Mouse (Mus musculus) intestine, embryonic 16.5 days (tissue): ENCODE measurements around the gene Noxred1. TPM values are rescaled to one million over a fixed set of nuclear protein-coding genes. Genes with fewer than 3 reads are reported as not detected.

Experiments used
- ATAC-seq: fragments of 200-750 bp; cut with Nextera tagmentation; 2 replicates; pipeline ENCODE4 v1.8.0; 2017; ENCODE audit warnings: moderate TSS enrichment, moderate library complexity
- H3K27ac ChIP-seq: fragments of 300-500 bp; sonication (generic); 2 replicates; pipeline ENCODE4 v1.5.1; 2014; ENCODE audit warnings: mild to moderate bottlenecking, low read length
- H3K27me3 ChIP-seq: fragments of 300-500 bp; sonication (generic); replicated peaks from 2 replicates; pipeline ENCODE4 v1.6.1; 2014; ENCODE audit warnings: low read length, control low read depth, mixed read lengths; ENCODE audit not compliant: control insufficient read depth, insufficient read depth
- H3K36me3 ChIP-seq: fragments of 300-500 bp; sonication (generic); 2 replicates; pipeline ENCODE4 v1.6.1; 2014; ENCODE audit warnings: low read length, control low read depth; ENCODE audit not compliant: control insufficient read depth, insufficient read depth
- H3K4me1 ChIP-seq: fragments of 300-500 bp; sonication (generic); 2 replicates; pipeline ENCODE4 v1.6.1; 2014; ENCODE audit warnings: low read length, control low read depth, mixed read lengths; ENCODE audit not compliant: control insufficient read depth, insufficient read depth
- H3K4me2 ChIP-seq: fragments of 300-500 bp; sonication (generic); 2 replicates; pipeline ENCODE4 v1.6.1; 2014; ENCODE audit warnings: low read depth, low read length, control low read depth
- H3K4me3 ChIP-seq: fragments of 300-500 bp; sonication (generic); 2 replicates; pipeline ENCODE4 v1.5.1; 2014; ENCODE audit warnings: mild to moderate bottlenecking, low read length
- H3K9ac ChIP-seq: fragments of 300-500 bp; sonication (generic); 2 replicates; pipeline ENCODE4 v1.6.1; 2014; ENCODE audit warnings: low read depth, low read length
- H3K9me3 ChIP-seq: fragments of 300-500 bp; sonication (generic); 2 replicates; pipeline ENCODE4 v1.6.1; 2016; ENCODE audit warnings: low read length, control low read depth; ENCODE audit not compliant: control insufficient read depth
- WGBS: fragments of 180-500 bp; shearing (Covaris S2); extraction: QIAGEN DNeasy Blood & Tissue Kit; methylation state at CpG from one replicate; pipeline ENCODE4 v1.1.7; 2014; 5-methylcytosine and 5-hydroxymethylcytosine counted together
- polyA plus RNA-seq: library from polyadenylated mRNA; unstranded; fragments of >200 nt; fragmentation: Nextera tagmentation; extraction: Ambion mirVana; gene quantifications from 2 replicates; pipeline ENCODE4 v1.2.1, GENCODE M21; 2015

Noxred1 gene
- polyA plus RNA-seq, 1 experiment from 2014 or later = 0.49 TPM

- no peak overlapping the region for H3K4me3 ChIP-seq
- H3K27ac ChIP-seq = no peak overlapping the region
- no peaks in the 10 kb centered on the region for H3K27me3 ChIP-seq
- ATAC-seq = no peak
- 88% methylated on average over 9 of the region's 9 CpGs for WGBS
- no peak overlapping the region for H3K9ac ChIP-seq
- H3K9me3 ChIP-seq = no peaks in the 10 kb centered on the region
- H3K4me1 ChIP-seq = peaks cover 12% of the 10 kb centered on the region
- H3K4me2 ChIP-seq = no peak overlapping the region
- peaks cover 24% of the 10 kb centered on the region for H3K36me3 ChIP-seq
Measured at GRCm38 (mm10) chr12:87274853-87275831, 36.6 kb upstream of the Noxred1 start.

GRCm38 (mm10) chr12:87267682-87268081 lies 29.1 kb upstream of the Noxred1 start:
- Histone ChIP-seq H3K4me2 (peak overlapping the region; percentile 73), H3K9ac (peak overlapping the region; percentile 92), H3K4me3 (peak overlapping the region; percentile 88), H3K4me1 (peaks cover 10% of the 10 kb centered on the region), H3K9me3 (no peaks in the 10 kb centered on the region), H3K27ac (no peak overlapping the region), H3K36me3 (peaks cover 12% of the 10 kb centered on the region), H3K27me3 (no peaks in the 10 kb centered on the region)
- ATAC-seq = no peak
- 28% methylated on average over 4 of the region's 4 CpGs for WGBS

- Histone ChIP-seq H3K4me1 (peaks cover 10% of the 10 kb centered on the region), H3K9ac (peak overlapping the region; percentile 92), H3K4me3 (peak overlapping the region; percentile 88), H3K4me2 (peak overlapping the region; percentile 73), H3K36me3 (peaks cover 8% of the 10 kb centered on the region; the same call in 1 of the 2 replicates), H3K9me3 (no peaks in the 10 kb centered on the region), H3K27me3 (no peaks in the 10 kb centered on the region), H3K27ac (peak overlapping the region; percentile 90)
- WGBS = under 1% methylated on average over 31 of the region's 31 CpGs
- ATAC-seq = peak; percentile 65
Measured at GRCm38 (mm10) chr12:87266827-87267603, 28.5 kb upstream of the Noxred1 start.

GRCm38 (mm10) chr12:87266108-87266826 lies 27.7 kb upstream of the Noxred1 start, which contains the start of the genes Vipas39 and Ahsa1:
Vipas39 (minus strand) TSS chr12:87266256.
Ahsa1 (plus strand) TSS chr12:87266479.
- H3K4me3 ChIP-seq = peak within 1 kb of the TSS; percentile 88
- H3K4me2 ChIP-seq = peak within 1 kb of the TSS; percentile 73
- H3K9me3 ChIP-seq = no peaks in the 10 kb centered on the region
- H3K27ac ChIP-seq = peak within 1 kb of the TSS; percentile 90
- H3K9ac ChIP-seq = peak within 1 kb of the TSS; percentile 92
- WGBS = under 1% methylated on average over 31 of the region's 31 CpGs
- peak; percentile 98 for ATAC-seq
- H3K36me3 ChIP-seq = peaks cover 8% of the 10 kb centered on the region; the same call in 1 of the 2 replicates
- peaks cover 10% of the 10 kb centered on the region for H3K4me1 ChIP-seq
- no peaks in the 10 kb centered on the region for H3K27me3 ChIP-seq

- WGBS = 17% methylated on average over 11 of the region's 11 CpGs
- ATAC-seq = no peak
Measured at GRCm38 (mm10) chr12:87265444-87265843, 26.9 kb upstream of the Noxred1 start.

GRCm38 (mm10) chr12:87260562-87260961 lies 22.0 kb upstream of the Noxred1 start:
- no peak overlapping the region for H3K9ac ChIP-seq
- 0 out of 2 replicates have a peak, but pooled peaks cover 8% of the 10 kb centered on the region for H3K36me3 ChIP-seq
- WGBS = 90% methylated on average over 8 of the region's 8 CpGs
- peaks cover 2% of the 10 kb centered on the region; the same call in 1 of the 2 replicates for H3K4me1 ChIP-seq
- no peak overlapping the region for H3K4me3 ChIP-seq
- H3K27ac ChIP-seq = no peak overlapping the region
- no peaks in the 10 kb centered on the region for H3K9me3 ChIP-seq
- no peak overlapping the region for H3K4me2 ChIP-seq
- no peak for ATAC-seq
- no peaks in the 10 kb centered on the region for H3K27me3 ChIP-seq

More at GRCm38 (mm10) chr12:87265444-87265843, 26.9 kb upstream of the Noxred1 start:
- Histone ChIP-seq H3K4me3 (peak overlapping the region; percentile 88), H3K4me2 (peak overlapping the region; percentile 62), H3K4me1 (peaks cover 10% of the 10 kb centered on the region), H3K9ac (peak overlapping the region; percentile 81), H3K27ac (peak overlapping the region; percentile 77), H3K27me3 (no peaks in the 10 kb centered on the region), H3K36me3 (peaks cover 7% of the 10 kb centered on the region; the same call in 1 of the 2 replicates), H3K9me3 (no peaks in the 10 kb centered on the region)

GRCm38 (mm10) chr12:87256629-87257028 lies 18.1 kb upstream of the Noxred1 start:
- H3K4me3 ChIP-seq = no peak overlapping the region
- H3K4me1 ChIP-seq = no peaks in the 10 kb centered on the region
- ATAC-seq = no peak
- WGBS = 94% methylated on average over 5 of the region's 5 CpGs
- no peak overlapping the region for H3K4me2 ChIP-seq
- no peaks in the 10 kb centered on the region for H3K27me3 ChIP-seq
- H3K36me3 ChIP-seq = peaks cover 24% of the 10 kb centered on the region
- no peak overlapping the region for H3K9ac ChIP-seq
- no peak overlapping the region for H3K27ac ChIP-seq
- no peaks in the 10 kb centered on the region for H3K9me3 ChIP-seq

- no peak for ATAC-seq
- no peaks in the 10 kb centered on the region for H3K9me3 ChIP-seq
- no peak overlapping the region for H3K9ac ChIP-seq
- H3K27ac ChIP-seq = no peak overlapping the region
- H3K4me1 ChIP-seq = no peaks in the 10 kb centered on the region
- H3K4me3 ChIP-seq = no peak overlapping the region
- peaks cover 19% of the 10 kb centered on the region for H3K36me3 ChIP-seq
- no peaks in the 10 kb centered on the region for H3K27me3 ChIP-seq
- WGBS = 94% methylated on average over 6 of the region's 6 CpGs
- H3K4me2 ChIP-seq = no peak overlapping the region
Measured at GRCm38 (mm10) chr12:87253878-87254277, 15.3 kb upstream of the Noxred1 start.
